Mouse (Mus musculus): Measurements from ENCODE around the gene Usp34. TPM values are rescaled to one million over a fixed set of nuclear protein-coding genes. Genes with fewer than 3 reads are reported as not detected.

Gene Usp34
- total and polyA plus RNA-seq, 3 experiments, result 47.5 to 92.5 (median 65.4) TPM

- H3K9me3 ChIP-seq (replicated peaks; ENCODE audit: low read length), result no peaks in the 10 kb centered on the region
- H3K4me2 ChIP-seq (ENCODE audit: insufficient read depth, low read depth, poor library complexity, severe bottlenecking), result peak overlapping the region; percentile 92
- in situ Hi-C loops (cut with MboI; ENCODE audit: low pct_ligation_motif_present, low pct_unique_long_range_greater_than_20kb, low sequenced_read_pairs) (no loop called here), dilution Hi-C loops (cut with MboI; ENCODE audit: extremely low pct_ligation_motif_present, extremely low pct_unique_long_range_greater_than_20kb, low sequenced_read_pairs) (no loop called here)
- peaks cover 14 to 48% of the 10 kb centered on the region in 2 experiments for H3K36me3 ChIP-seq (replicated peaks in 1 of 2; ENCODE audit: control insufficient read depth in 1 of 2, insufficient read depth in 1 of 2, low read length in 1 of 2)
- H3K9ac ChIP-seq (ENCODE audit: insufficient read depth, low read depth), result no peak overlapping the region; the same call in 1 of the 2 replicates
- H3K4me3 ChIP-seq (replicated peaks in 1 of 3; ENCODE audit: low read depth in 2 of 3, low read length in 2 of 3, poor library complexity in 1 of 3), result peak overlapping the region in 1 of 3 experiments; percentile 35
- DNase-seq (ENCODE audit: extremely low read depth), result no peak
- no peaks in the 10 kb centered on the region for H3K27me3 ChIP-seq (replicated peaks)
- peaks cover 5 to 32% of the 10 kb centered on the region in 2 experiments for H3K4me1 ChIP-seq (ENCODE audit: control insufficient read depth in 1 of 2, insufficient read depth in 2 of 2)
- TF ChIP-seq MEF2A (IDR thresholded peaks at IDR 0.05; ENCODE audit: borderline replicate concordance, low read depth, low read length) (no peak), ELF1 (IDR thresholded peaks at IDR 0.05; ENCODE audit: low read depth, low read length) (no peak), CHD1 (IDR thresholded peaks at IDR 0.05; ENCODE audit: low read depth, low read length) (0 out of 2 replicates have a peak, but pooled peaks have one; percentile 6)
- no peak overlapping the region for H3K27ac ChIP-seq (ENCODE audit: insufficient read depth, low read depth)
- H3K79me2 ChIP-seq (replicated peaks; ENCODE audit: control insufficient read depth, extremely low read depth, insufficient read depth, poor library complexity, severe bottlenecking), result peaks cover 83% of the 10 kb centered on the region
Observed at GRCm38 (mm10) chr11:23259481-23259880, 47.2 kb upstream of the Usp34 start.

DNA sequence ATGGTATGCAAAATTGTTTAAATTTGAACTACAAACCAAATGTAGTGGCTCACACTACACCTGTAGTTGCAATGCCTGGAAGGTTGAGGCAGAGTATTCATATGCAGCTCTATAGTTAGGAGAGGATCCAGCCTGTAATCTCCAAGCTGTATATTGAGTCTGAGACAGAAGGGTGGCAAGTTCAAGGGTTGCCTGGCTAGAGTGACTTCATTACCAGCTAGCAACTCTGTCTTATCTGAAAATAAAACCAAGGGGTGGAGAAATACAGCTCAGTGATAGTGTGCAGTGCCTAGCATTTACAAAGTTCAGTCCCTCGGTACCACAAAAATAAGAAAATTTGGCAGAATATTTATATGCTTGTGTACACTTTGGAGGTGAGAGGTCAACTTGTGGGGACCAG lies 46.5 kb upstream of the Usp34 start:
- H3K79me2 ChIP-seq (replicated peaks; ENCODE audit: control insufficient read depth, extremely low read depth, insufficient read depth, poor library complexity, severe bottlenecking), result peaks cover 89% of the 10 kb centered on the region
- H3K9me3 ChIP-seq (replicated peaks; ENCODE audit: low read length), result no peaks in the 10 kb centered on the region
- peaks cover 5 to 31% of the 10 kb centered on the region in 2 experiments for H3K4me1 ChIP-seq (ENCODE audit: control insufficient read depth in 1 of 2, insufficient read depth in 2 of 2)
- no peak for DNase-seq (ENCODE audit: extremely low read depth)
- 0 out of 2 replicates have a peak overlapping the region, but pooled peaks have one; percentile 19 for H3K4me2 ChIP-seq (ENCODE audit: insufficient read depth, low read depth, poor library complexity, severe bottlenecking)
- H3K9ac ChIP-seq (ENCODE audit: insufficient read depth, low read depth), result no peak overlapping the region
- no peak overlapping the region for H3K4me3 ChIP-seq (replicated peaks in 1 of 3; ENCODE audit: low read depth in 2 of 3, low read length in 2 of 3, poor library complexity in 1 of 3)
- TF ChIP-seq ZC3H11A (IDR thresholded peaks at IDR 0.05; ENCODE audit: low read depth, low read length), result no peak
- no peak for TF ChIP-seq IRF4 (IDR thresholded peaks at IDR 0.05; ENCODE audit: low read depth, low read length)
- no peak for TF ChIP-seq HCFC1 (IDR thresholded peaks at IDR 0.05; ENCODE audit: low read depth, low read length)
- TF ChIP-seq ELF1 (IDR thresholded peaks at IDR 0.05; ENCODE audit: low read depth, low read length), result no peak
- no peak for TF ChIP-seq USF1 (IDR thresholded peaks at IDR 0.05; ENCODE audit: low read depth, low read length)
- no peak for TF ChIP-seq ETS1 (conservative IDR thresholded peaks at IDR 0.05; ENCODE audit: low read depth, low read length)
- TF ChIP-seq POLR2A (IDR thresholded peaks at IDR 0.05; ENCODE audit: low read depth, low read length), result no peak
- TF ChIP-seq GABPA (IDR thresholded peaks at IDR 0.05; ENCODE audit: insufficient replicate concordance, low read depth, low read length), result no peak
- TF ChIP-seq PAX5 (IDR thresholded peaks at IDR 0.05; ENCODE audit: low read length), result no peak
- TF ChIP-seq TCF12 (IDR thresholded peaks at IDR 0.05; ENCODE audit: low read depth, low read length), result no peak
- no peak for TF ChIP-seq MXI1 (IDR thresholded peaks at IDR 0.05; ENCODE audit: low read depth, low read length)
- no peak for TF ChIP-seq JUND (conservative IDR thresholded peaks at IDR 0.05; ENCODE audit: low read depth, low read length)
- TF ChIP-seq EP300 (IDR thresholded peaks at IDR 0.05; ENCODE audit: low read length), result no peak
- no peak for TF ChIP-seq RAD21 (IDR thresholded peaks at IDR 0.05; ENCODE audit: low read depth, low read length)
- TF ChIP-seq KAT2A (IDR thresholded peaks at IDR 0.05; ENCODE audit: insufficient replicate concordance, low read length), result no peak
- no peak for TF ChIP-seq MAX (IDR thresholded peaks at IDR 0.05; ENCODE audit: low read length)
- TF ChIP-seq RCOR1 (conservative IDR thresholded peaks at IDR 0.05; ENCODE audit: low read depth, low read length), result no peak
- TF ChIP-seq TBP (conservative IDR thresholded peaks at IDR 0.05; ENCODE audit: low read depth, low read length), result no peak
- TF ChIP-seq MAFK (IDR thresholded peaks at IDR 0.05; ENCODE audit: insufficient replicate concordance, low read length), result no peak
- dilution Hi-C loops (cut with MboI; ENCODE audit: extremely low pct_ligation_motif_present, extremely low pct_unique_long_range_greater_than_20kb, low sequenced_read_pairs), result no loop called here
- H3K36me3 ChIP-seq (replicated peaks in 1 of 2; ENCODE audit: control insufficient read depth in 1 of 2, insufficient read depth in 1 of 2, low read length in 1 of 2), result peaks cover 20 to 55% of the 10 kb centered on the region in 2 experiments
- in situ Hi-C loops (cut with MboI; ENCODE audit: low pct_ligation_motif_present, low pct_unique_long_range_greater_than_20kb, low sequenced_read_pairs), result loop anchor here (10.0 kb wide), 1 partner anchor 625 kb away; no protein-coding TSS in a partner anchor
- H3K27me3 ChIP-seq (replicated peaks), result no peaks in the 10 kb centered on the region
- H3K27ac ChIP-seq (ENCODE audit: insufficient read depth, low read depth), result no peak overlapping the region
